Mouse (Mus musculus): ENCODE results near the gene Cstf1.
A peak's percentile ranks its signal among the peaks of the same experiment; 100 is the strongest.

Gene Cstf1

GRCm38 (mm10) chr2:172376999-172377515 lies 6.6 kb downstream of the Cstf1 start:
- no peak for DNase-seq (ENCODE audit: low read depth)

- peak; percentile 46 for DNase-seq (ENCODE audit: low read depth)
Measured at GRCm38 (mm10) chr2:172378332-172378731, 7.9 kb downstream of the Cstf1 start.

- no peak for DNase-seq (ENCODE audit: low read depth)
Measured at GRCm38 (mm10) chr2:172380513-172380912, 10.0 kb downstream of the Cstf1 start.

- no peak for DNase-seq (ENCODE audit: low read depth)
Measured at GRCm38 (mm10) chr2:172381341-172381740, 10.9 kb downstream of the Cstf1 start.

GRCm38 (mm10) chr2:172381898-172382297 lies 11.4 kb downstream of the Cstf1 start:
- DNase-seq (ENCODE audit: low read depth): no peak

GRCm38 (mm10) chr2:172384715-172385114 lies 14.2 kb downstream of the Cstf1 start:
- no peak for DNase-seq (ENCODE audit: low read depth)

GRCm38 (mm10) chr2:172390341-172390740 lies 19.9 kb downstream of the Cstf1 start:
- DNase-seq (ENCODE audit: low read depth): no peak

- DNase-seq (ENCODE audit: low read depth): peak; percentile 29
Measured at GRCm38 (mm10) chr2:172392041-172392521, 21.6 kb downstream of the Cstf1 start.

GRCm38 (mm10) chr2:172393391-172394051 lies 23.0 kb downstream of the Cstf1 start, which contains the start of gene Cass4:
Gene Cass4, plus strand, starts transcription at chr2:172393794.
- peak; percentile 66 for DNase-seq (ENCODE audit: low read depth)

GRCm38 (mm10) chr2:172394052-172394392 lies 23.5 kb downstream of the Cstf1 start:
- no peak for DNase-seq (ENCODE audit: low read depth)

GRCm38 (mm10) chr2:172394671-172395070 lies 24.2 kb downstream of the Cstf1 start:
- no peak for DNase-seq (ENCODE audit: low read depth)

GRCm38 (mm10) chr2:172395961-172396360 lies 25.5 kb downstream of the Cstf1 start:
- DNase-seq (ENCODE audit: low read depth): no peak

GRCm38 (mm10) chr2:172399901-172400300 lies 29.4 kb downstream of the Cstf1 start:
- DNase-seq (ENCODE audit: low read depth): no peak

- DNase-seq (ENCODE audit: low read depth): no peak
Measured at GRCm38 (mm10) chr2:172401116-172401825, 30.8 kb downstream of the Cstf1 start.

GRCm38 (mm10) chr2:172404239-172404638 lies 33.8 kb downstream of the Cstf1 start:
- no peak for DNase-seq (ENCODE audit: low read depth)

- DNase-seq (ENCODE audit: low read depth): no peak
Measured at GRCm38 (mm10) chr2:172405011-172405410, 34.5 kb downstream of the Cstf1 start.

- no peak for DNase-seq (ENCODE audit: low read depth)
Measured at GRCm38 (mm10) chr2:172406173-172406572, 35.7 kb downstream of the Cstf1 start.

GRCm38 (mm10) chr2:172407499-172407898 lies 37.0 kb downstream of the Cstf1 start:
- DNase-seq (ENCODE audit: low read depth): no peak

GRCm38 (mm10) chr2:172410686-172411085 lies 40.2 kb downstream of the Cstf1 start:
- no peak for DNase-seq (ENCODE audit: low read depth)

GRCm38 (mm10) chr2:172411091-172411490 lies 40.6 kb downstream of the Cstf1 start:
- DNase-seq (ENCODE audit: low read depth): peak; percentile 31

- no peak for DNase-seq (ENCODE audit: low read depth)
Measured at GRCm38 (mm10) chr2:172412454-172412853, 42.0 kb downstream of the Cstf1 start.

GRCm38 (mm10) chr2:172413273-172413672 lies 42.8 kb downstream of the Cstf1 start:
- DNase-seq (ENCODE audit: low read depth): no peak

- no peak for DNase-seq (ENCODE audit: low read depth)
Measured at GRCm38 (mm10) chr2:172413894-172414293, 43.4 kb downstream of the Cstf1 start.
